ENCODE assay signal across 32 mouse cellular contexts in genomic region chr19:34256149-34256548, GRCm38 (mm10). TPM values are rescaled to one million over a fixed set of nuclear protein-coding genes. Genes with fewer than 3 reads are reported as not detected.
DNase-seq lines count a peak whose midpoint lies in the region; ATAC-seq and TF ChIP-seq lines count a peak whose summit lies in the region.
"Had no signal": no experiment of that assay in that cellular context is flagged by ENCODE, and none has a peak within 500 bp of the region (broad histone marks: within the 10 kb centered on the region; RNA-seq: fewer than 3 reads in every experiment).

No protein-coding gene starts in this region.

- peaks cover 2% of the 10 kb centered on the region; the same call in 1 of the 2 replicates for H3K36me3 ChIP-seq in heart, embryonic 10.5 days
- H3K36me3 ChIP-seq in heart, embryonic 12.5 days, result peaks cover 6% of the 10 kb centered on the region
- peaks cover 11% of the 10 kb centered on the region for H3K36me3 ChIP-seq in myocyte (ENCODE audit: control insufficient read depth, insufficient read depth)
- H3K36me3 ChIP-seq in stomach, postnatal 0 days (ENCODE audit: control insufficient read depth, insufficient read depth, low read length), result no peaks in the 10 kb centered on the region
- H3K36me3 ChIP-seq in hindbrain, embryonic 13.5 days, result no peaks in the 10 kb centered on the region
- H3K36me3 ChIP-seq: embryonic facial prominence, embryonic 12.5 days; hindbrain, embryonic 10.5 days; limb, embryonic 10.5 days; limb, embryonic 15.5 days; liver, embryonic 13.5 days; midbrain, embryonic 13.5 days had no signal

- no peak overlapping the region for H3K9ac ChIP-seq in heart, embryonic 12.5 days
- no peak overlapping the region for H3K9ac ChIP-seq in stomach, postnatal 0 days (ENCODE audit: low read length)
- H3K9ac ChIP-seq in hindbrain, embryonic 13.5 days, result no peak overlapping the region
- H3K9ac ChIP-seq: embryonic facial prominence, embryonic 12.5 days; limb, embryonic 15.5 days; liver, embryonic 13.5 days; midbrain, embryonic 13.5 days had no signal

- TF ChIP-seq POLR2A in myocyte (IDR thresholded peaks at IDR 0.05; ENCODE audit: insufficient read length, low read depth), result no peak

- peak overlapping the region; percentile 85; the same call in 1 of the 2 replicates for H3K27ac ChIP-seq in heart, embryonic 10.5 days
- no peak overlapping the region for H3K27ac ChIP-seq in heart, embryonic 12.5 days (ENCODE audit: poor library complexity, severe bottlenecking)
- H3K27ac ChIP-seq in stomach, postnatal 0 days (replicated peaks), result peak overlapping the region; percentile 88
- H3K27ac ChIP-seq in hindbrain, embryonic 13.5 days, result no peak overlapping the region
- H3K27ac ChIP-seq: embryonic facial prominence, embryonic 12.5 days; hindbrain, embryonic 10.5 days; hindbrain, postnatal 0 days; layer of hippocampus, adult 2 months; limb, embryonic 10.5 days; liver, embryonic 13.5 days; macrophage; midbrain, embryonic 13.5 days had no signal

- H3ac ChIP-seq in myocyte (ENCODE audit: control insufficient read depth, insufficient read length), result no peak overlapping the region

- TF ChIP-seq EP300 in stomach, postnatal 0 days (optimal IDR thresholded peaks at IDR 0.05), result no peak

- no peak overlapping the region for H3K4me3 ChIP-seq in heart, embryonic 10.5 days
- H3K4me3 ChIP-seq in heart, embryonic 12.5 days, result no peak overlapping the region
- peak overlapping the region; percentile 82 for H3K4me3 ChIP-seq in myocyte
- H3K4me3 ChIP-seq in stomach, postnatal 0 days (ENCODE audit: low read depth, low read length), result no peak overlapping the region
- H3K4me3 ChIP-seq in hindbrain, embryonic 13.5 days, result no peak overlapping the region
- H3K4me3 ChIP-seq: embryonic facial prominence, embryonic 12.5 days; erythroblast, embryonic 14.5 days; hindbrain, embryonic 10.5 days; layer of hippocampus, adult 2 months; limb, embryonic 10.5 days; limb, embryonic 15.5 days; liver, embryonic 13.5 days; midbrain, embryonic 13.5 days had no signal

- peaks cover 14% of the 10 kb centered on the region; the same call in 1 of the 2 replicates for H3K4me1 ChIP-seq in heart, embryonic 10.5 days
- peaks cover 27% of the 10 kb centered on the region for H3K4me1 ChIP-seq in heart, embryonic 12.5 days (replicated peaks)
- H3K4me1 ChIP-seq in stomach, postnatal 0 days (replicated peaks; ENCODE audit: control insufficient read depth, insufficient read depth), result no peaks in the 10 kb centered on the region
- no peaks in the 10 kb centered on the region for H3K4me1 ChIP-seq in hindbrain, embryonic 13.5 days (replicated peaks)

- no peak for TF ChIP-seq CTCF in stomach, postnatal 0 days (IDR thresholded peaks at IDR 0.05; ENCODE audit: low read depth)

- peaks cover 29% of the 10 kb centered on the region for H3K79me2 ChIP-seq in myocyte (ENCODE audit: control insufficient read depth, insufficient read depth)

- DNase-seq in heart, embryonic 10.5 days (ENCODE audit: low spot score), result no peak
- peak; percentile 22 for DNase-seq in testis, postnatal 10 days (ENCODE audit: low spot score)
- DNase-seq in testis, postnatal 14 days (ENCODE audit: low spot score), result no peak
- DNase-seq in stomach, postnatal 0 days (ENCODE audit: low spot score), result no peak
- no peak for DNase-seq in left cerebral cortex, adult 9 months (ENCODE audit: low spot score in 2 of 2)
- DNase-seq: adrenal gland, postnatal 14 days; cerebellum, adult 11 months; cerebellum, adult 9-10 months; cerebellum, postnatal 36 days; heart, postnatal 10 days; kidney, adult 18-20 months; kidney, postnatal 36 days; liver, embryonic 13.5 days; lung, adult 18-20 months; retina, postnatal 1 day; right cerebral cortex, postnatal 14 days; thymus, adult 18-20 months; thymus, postnatal 25 days had no signal

- no peak overlapping the region for H3K4me2 ChIP-seq in heart, embryonic 12.5 days
- H3K4me2 ChIP-seq in myocyte (ENCODE audit: low read depth), result peak overlapping the region; percentile 92
- H3K4me2 ChIP-seq in stomach, postnatal 0 days (replicated peaks; ENCODE audit: low read depth), result 0 out of 2 replicates have a peak overlapping the region, but pooled peaks have one; percentile 23
- H3K4me2 ChIP-seq in hindbrain, embryonic 13.5 days, result no peak overlapping the region
- H3K4me2 ChIP-seq: embryonic facial prominence, embryonic 12.5 days; limb, embryonic 15.5 days; liver, embryonic 13.5 days; midbrain, embryonic 13.5 days had no signal

- ATAC-seq in heart, embryonic 12.5 days (ENCODE audit: insufficient number of reproducible peaks, low FRiP score), result no peak
- no peak for ATAC-seq in stomach, postnatal 0 days (ENCODE audit: low FRiP score, low TSS enrichment)
- no peak for ATAC-seq in hindbrain, embryonic 13.5 days (ENCODE audit: low FRiP score)
- ATAC-seq: CD4-positive, CD25-positive, alpha-beta regulatory T cell, adult 4 months; forebrain, embryonic 16.5 days; hindbrain, postnatal 0 days; midbrain, embryonic 13.5 days had no signal

- H3K9me3 ChIP-seq in heart, embryonic 10.5 days, result no peaks in the 10 kb centered on the region
- H3K9me3 ChIP-seq in heart, embryonic 12.5 days (replicated peaks), result no peaks in the 10 kb centered on the region
- no peaks in the 10 kb centered on the region for H3K9me3 ChIP-seq in stomach, postnatal 0 days (ENCODE audit: control insufficient read depth, low read length)
- H3K9me3 ChIP-seq in hindbrain, embryonic 13.5 days, result no peaks in the 10 kb centered on the region
- H3K9me3 ChIP-seq: embryonic facial prominence, embryonic 12.5 days; hindbrain, embryonic 10.5 days; limb, embryonic 10.5 days; limb, embryonic 15.5 days; liver, embryonic 13.5 days; midbrain, embryonic 13.5 days had no signal

- WGBS in heart, embryonic 10.5 days, result 74% methylated on average over 5 of the region's 5 CpGs
- 74% methylated on average over 5 of the region's 5 CpGs for WGBS in heart, embryonic 12.5 days
- 62% methylated on average over 5 of the region's 5 CpGs for WGBS in stomach, postnatal 0 days
- WGBS in hindbrain, embryonic 13.5 days, result 78% methylated on average over 5 of the region's 5 CpGs

- no peaks in the 10 kb centered on the region for H3K27me3 ChIP-seq in heart, embryonic 10.5 days (ENCODE audit: insufficient read depth, poor library complexity, severe bottlenecking)
- peaks cover 18% of the 10 kb centered on the region for H3K27me3 ChIP-seq in heart, embryonic 12.5 days (replicated peaks)
- no peaks in the 10 kb centered on the region for H3K27me3 ChIP-seq in myocyte (ENCODE audit: control insufficient read depth, insufficient read depth, insufficient read length)
- no peaks in the 10 kb centered on the region for H3K27me3 ChIP-seq in stomach, postnatal 0 days (ENCODE audit: control insufficient read depth, insufficient read depth, low read length)
- H3K27me3 ChIP-seq in hindbrain, embryonic 13.5 days, result no peaks in the 10 kb centered on the region
- H3K27me3 ChIP-seq: embryonic facial prominence, embryonic 12.5 days; limb, embryonic 15.5 days; liver, embryonic 13.5 days; midbrain, embryonic 13.5 days had no signal

TF ChIP-seq in myocyte, 11 proteins besides CTCF, POLR2A, EP300 and RAD21:
- TF ChIP-seq MYOD1 (IDR thresholded peaks at IDR 0.05; ENCODE audit: control insufficient read depth in 1 of 3, insufficient read length in 2 of 3, low read depth in 2 of 3) (peak in 2 of 3 experiments; percentile 85 to 87), TCF3 (IDR thresholded peaks at IDR 0.05; ENCODE audit: insufficient read length, low read depth) (peak; percentile 39), CEBPB (IDR thresholded peaks at IDR 0.05; ENCODE audit: insufficient read depth, poor library complexity, severe bottlenecking) (no peak), TCF12 (IDR thresholded peaks at IDR 0.05; ENCODE audit: insufficient read depth, poor library complexity, severe bottlenecking) (peak; percentile 44), MAX (IDR thresholded peaks at IDR 0.05; ENCODE audit: low read depth) (no peak), USF1 (IDR thresholded peaks at IDR 0.05; ENCODE audit: low read depth) (no peak), REST (IDR thresholded peaks at IDR 0.05; ENCODE audit: insufficient read depth, insufficient read length) (no peak), MYOG (IDR thresholded peaks at IDR 0.05; ENCODE audit: control insufficient read depth in 1 of 3, insufficient read depth in 1 of 3, insufficient read length in 2 of 3, low read depth in 2 of 3) (peak; percentile 63 to 89 (median 68))
TF ChIP-seq in myocyte: peak in this region for 4.

RNA-seq across cellular contexts. Expression of gene Acta2, which starts 0.8 kb away (rescaled TPM):
- polyA plus RNA-seq in heart, embryonic 10.5 days (2016; fragmentation: Nextera tagmentation; extraction: Ambion mirVana), result 1,821 and 2,118 TPM in 2 replicates
- 1,019 and 1,096 TPM in 2 replicates for polyA plus RNA-seq in heart, embryonic 12.5 days (2016; fragmentation: Nextera tagmentation; extraction: Ambion mirVana)
- polyA plus RNA-seq in myocyte (2012; fragmentation: generic; extraction: Trizol), result 2,495 TPM
- polyA plus RNA-seq in stomach, postnatal 0 days (2015; fragmentation: Nextera tagmentation; extraction: Ambion mirVana), result 3,095 and 3,545 TPM in 2 replicates
- polyA plus RNA-seq in hindbrain, embryonic 13.5 days (2015; fragmentation: Nextera tagmentation; extraction: Ambion mirVana), result 19.5 and 30.0 TPM in 2 replicates
- polyA plus RNA-seq: erythroblast, embryonic 14.5 days had no signal

RNA-seq across cellular contexts. Expression of gene Fas, which starts 34.3 kb away (rescaled TPM):
- polyA plus RNA-seq in heart, embryonic 10.5 days (2016; fragmentation: Nextera tagmentation; extraction: Ambion mirVana), result 1.1 and 4.8 TPM in 2 replicates
- 2.2 and 2.4 TPM in 2 replicates for polyA plus RNA-seq in heart, embryonic 12.5 days (2016; fragmentation: Nextera tagmentation; extraction: Ambion mirVana)
- polyA plus RNA-seq in myocyte (2012; fragmentation: generic; extraction: Trizol), result 2.8 TPM
- polyA plus RNA-seq in stomach, postnatal 0 days (2015; fragmentation: Nextera tagmentation; extraction: Ambion mirVana), result 8.3 and 9.0 TPM in 2 replicates
- 0.62 and 0.94 TPM in 2 replicates for polyA plus RNA-seq in hindbrain, embryonic 13.5 days (2015; fragmentation: Nextera tagmentation; extraction: Ambion mirVana)
- polyA plus RNA-seq: erythroblast, embryonic 14.5 days had no signal

Comparison
In these comparisons a context has a peak if more than half of its experiments do, and no peak if none do; other contexts are left out.
1. H3K27ac ChIP-seq: peak in heart, embryonic 10.5 days (single experiment) and stomach, postnatal 0 days (single experiment); none in heart, embryonic 12.5 days (single experiment) and hindbrain, embryonic 13.5 days (single experiment).
2. H3K4me2 ChIP-seq: peak in myocyte (single experiment) and stomach, postnatal 0 days (single experiment); none in heart, embryonic 12.5 days (single experiment) and hindbrain, embryonic 13.5 days (single experiment).
3. RNA of gene Acta2, which starts 0.8 kb away (polyA plus RNA-seq): 3,095 to 3,545 TPM in stomach, postnatal 0 days, 2,495 TPM in myocyte (single experiment), 1,821 to 2,118 TPM in heart, embryonic 10.5 days and 1,019 to 1,096 TPM in heart, embryonic 12.5 days; 19.5 to 30.0 TPM in hindbrain, embryonic 13.5 days; every median in the first group is over 10 times any median in the second.